ENCODE assay signal across 16 mouse cellular contexts in genomic region chr1:68934804-68935203, GRCm38 (mm10).
DNase-seq lines count a peak whose midpoint lies in the region; ATAC-seq and TF ChIP-seq lines count a peak whose summit lies in the region.
"Had no signal": no experiment of that assay in that cellular context is flagged by ENCODE, and none has a peak within 500 bp of the region (broad histone marks: within the 10 kb centered on the region; RNA-seq: fewer than 3 reads in every experiment).

No protein-coding gene starts in this region.

- H3K9me3 ChIP-seq in liver, embryonic 11.5 days (ENCODE audit: control insufficient read depth, low read length): no peaks in the 10 kb centered on the region
- no peaks in the 10 kb centered on the region for H3K9me3 ChIP-seq in forebrain, embryonic 11.5 days (ENCODE audit: control insufficient read depth, low read length)
- H3K9me3 ChIP-seq: embryonic facial prominence, embryonic 13.5 days; forebrain, embryonic 13.5 days; heart, embryonic 12.5 days had no signal

- H3K79me2 ChIP-seq in liver, adult 2 months (ENCODE audit: control insufficient read depth, insufficient read depth, low read length): no peaks in the 10 kb centered on the region

- no peaks in the 10 kb centered on the region for H3K36me3 ChIP-seq in liver, adult 2 months (ENCODE audit: control insufficient read depth, insufficient read depth, low read length)
- no peaks in the 10 kb centered on the region for H3K36me3 ChIP-seq in liver, embryonic 11.5 days (ENCODE audit: control insufficient read depth, insufficient read depth, low read length)
- no peaks in the 10 kb centered on the region for H3K36me3 ChIP-seq in forebrain, embryonic 11.5 days (ENCODE audit: control insufficient read depth, insufficient read depth, low read length)
- H3K36me3 ChIP-seq: embryonic facial prominence, embryonic 13.5 days; heart, embryonic 12.5 days had no signal

- H3K4me1 ChIP-seq in liver, adult 2 months (ENCODE audit: control insufficient read depth, insufficient read depth, low read length): no peaks in the 10 kb centered on the region
- H3K4me1 ChIP-seq in liver, embryonic 11.5 days (replicated peaks; ENCODE audit: control insufficient read depth, insufficient read depth, low read length): no peaks in the 10 kb centered on the region
- H3K4me1 ChIP-seq in forebrain, embryonic 11.5 days (replicated peaks; ENCODE audit: control insufficient read depth, insufficient read depth, low read length): no peaks in the 10 kb centered on the region
- H3K4me1 ChIP-seq: embryonic facial prominence, embryonic 13.5 days; forebrain, embryonic 13.5 days had no signal

- TF ChIP-seq POLR2A in liver, adult 2 months (IDR thresholded peaks at IDR 0.05; ENCODE audit: extremely low read depth, insufficient read depth, low read length): no peak

- peak; percentile 20 for DNase-seq in liver, adult 2 months (ENCODE audit: extremely low read depth, low read depth, low spot score)
- no peak for DNase-seq in liver, embryonic 11.5 days (ENCODE audit: low spot score)
- DNase-seq in kidney, adult 9 months: peak; percentile 66
- peak; percentile 16 for DNase-seq in kidney, postnatal 10 days
- DNase-seq in spleen, postnatal 10 days (ENCODE audit: low spot score in 2 of 2): no peak
- no peak for DNase-seq in forebrain, embryonic 11.5 days (ENCODE audit: low spot score)
- DNase-seq in heart, postnatal 4 days: no peak
- DNase-seq: adrenal gland, adult 2 months; adrenal gland, postnatal 36 days; cerebellum, adult 8-10 months; forebrain, postnatal 0 days; gastrocnemius, postnatal 25 days had no signal

- TF ChIP-seq CTCF in liver, adult 2 months (IDR thresholded peaks at IDR 0.05; ENCODE audit: low read depth, low read length): no peak

- no peaks in the 10 kb centered on the region for H3K27me3 ChIP-seq in liver, adult 2 months (ENCODE audit: control insufficient read depth, insufficient read depth, low read length)
- H3K27me3 ChIP-seq in liver, embryonic 11.5 days (replicated peaks; ENCODE audit: control insufficient read depth, insufficient read depth, low read length): no peaks in the 10 kb centered on the region
- no peaks in the 10 kb centered on the region for H3K27me3 ChIP-seq in forebrain, embryonic 11.5 days (ENCODE audit: control insufficient read depth, insufficient read depth, low read length)
- H3K27me3 ChIP-seq: embryonic facial prominence, embryonic 13.5 days; forebrain, embryonic 13.5 days; heart, embryonic 12.5 days had no signal

- no peak for ATAC-seq in liver, embryonic 11.5 days (replicated peaks; ENCODE audit: low FRiP score)
- no peak for ATAC-seq in forebrain, embryonic 11.5 days (replicated peaks; ENCODE audit: low FRiP score)
- ATAC-seq: forebrain, embryonic 13.5 days; forebrain, postnatal 0 days; hindbrain, embryonic 16.5 days had no signal

- H3K27ac ChIP-seq in liver, adult 2 months (replicated peaks; ENCODE audit: insufficient read depth, low read depth, low read length): no peak overlapping the region
- H3K27ac ChIP-seq in liver, embryonic 11.5 days (ENCODE audit: low read depth, low read length): no peak overlapping the region
- H3K27ac ChIP-seq in forebrain, embryonic 11.5 days (ENCODE audit: low read depth, low read length): no peak overlapping the region
- H3K27ac ChIP-seq: embryonic facial prominence, embryonic 13.5 days; forebrain, embryonic 13.5 days had no signal

- no peak overlapping the region for H3K4me2 ChIP-seq in liver, embryonic 11.5 days
- H3K4me2 ChIP-seq in forebrain, embryonic 11.5 days (ENCODE audit: low read depth, low read length, severe bottlenecking): no peak overlapping the region
- H3K4me2 ChIP-seq: embryonic facial prominence, embryonic 13.5 days; forebrain, embryonic 13.5 days; heart, embryonic 12.5 days had no signal

- H3K9ac ChIP-seq in liver, adult 2 months (ENCODE audit: low read depth, low read length): no peak overlapping the region
- H3K9ac ChIP-seq in liver, embryonic 11.5 days (ENCODE audit: low read depth, low read length): no peak overlapping the region
- H3K9ac ChIP-seq in forebrain, embryonic 11.5 days (ENCODE audit: low read length): no peak overlapping the region
- H3K9ac ChIP-seq: embryonic facial prominence, embryonic 13.5 days; forebrain, embryonic 13.5 days; forebrain, postnatal 0 days; heart, embryonic 12.5 days had no signal

- no peak overlapping the region for H3K4me3 ChIP-seq in liver, adult 2 months (ENCODE audit: insufficient read depth, low read depth, low read length)
- H3K4me3 ChIP-seq in liver, embryonic 11.5 days (ENCODE audit: low read depth, low read length): no peak overlapping the region
- no peak overlapping the region for H3K4me3 ChIP-seq in forebrain, embryonic 11.5 days (ENCODE audit: low read depth, low read length)
- H3K4me3 ChIP-seq: embryonic facial prominence, embryonic 13.5 days; forebrain, embryonic 13.5 days; heart, embryonic 12.5 days had no signal

Comparison
In these comparisons a context has a peak if more than half of its experiments do, and no peak if none do; other contexts are left out.
1. DNase-seq: peak in liver, adult 2 months (single experiment), kidney, adult 9 months (single experiment) and kidney, postnatal 10 days (single experiment); none in liver, embryonic 11.5 days (single experiment), spleen, postnatal 10 days (0 of 2), forebrain, embryonic 11.5 days (single experiment) and heart, postnatal 4 days (single experiment).